Mouse (Mus musculus) liver, postnatal 0 days (tissue): ENCODE data around the gene Cops4. TPM values are rescaled to one million over a fixed set of nuclear protein-coding genes. Genes with fewer than 3 reads are reported as not detected.

Experiments used
- ATAC-seq: fragments of 200-750 bp; cut with Nextera tagmentation; 2 replicates; pipeline ENCODE4 v1.8.0; 2017; ENCODE audit warnings: mild to moderate bottlenecking, moderate library complexity
- DNase-seq: peaks from one replicate; pipeline ENCODE4 v3.0.0-alpha.2; 2016
- H3K27ac ChIP-seq: fragments of 300-500 bp; sonication (generic); 2 replicates; pipeline ENCODE4 v1.5.1; 2014; ENCODE audit warnings: antibody characterized with exemption, moderate library complexity, mild to moderate bottlenecking, low read depth
- H3K27me3 ChIP-seq: fragments of 300-500 bp; sonication (generic); 2 replicates; pipeline ENCODE4 v1.6.1; 2014; ENCODE audit warnings: low read length, control low read depth, mixed read lengths; ENCODE audit not compliant: insufficient read depth
- H3K36me3 ChIP-seq: fragments of 300-500 bp; sonication (generic); replicated peaks from 2 replicates; pipeline ENCODE4 v1.6.1; 2014; ENCODE audit warnings: mild to moderate bottlenecking, control low read depth, low read length, moderate library complexity, mixed read lengths; ENCODE audit not compliant: insufficient read depth
- H3K4me1 ChIP-seq: fragments of 300-500 bp; sonication (generic); 2 replicates; pipeline ENCODE4 v1.6.1; 2014; ENCODE audit warnings: antibody characterized with exemption, mild to moderate bottlenecking, control low read depth; ENCODE audit not compliant: insufficient read depth
- H3K4me2 ChIP-seq: fragments of 300-500 bp; sonication (generic); 2 replicates; pipeline ENCODE4 v1.6.1; 2014; ENCODE audit warnings: low read depth, mild to moderate bottlenecking, low read length, moderate library complexity, mixed read lengths
- H3K4me3 ChIP-seq: fragments of 300-500 bp; sonication (generic); 2 replicates; pipeline ENCODE4 v1.5.1; 2014; ENCODE audit warnings: low read depth, low read length
- H3K9ac ChIP-seq: fragments of 300-500 bp; sonication (generic); replicated peaks from 2 replicates; pipeline ENCODE4 v1.6.1; 2014; ENCODE audit warnings: mild to moderate bottlenecking, moderate library complexity
- H3K9me3 ChIP-seq: fragments of 300-500 bp; sonication (generic); 2 replicates; pipeline ENCODE4 v1.6.1; 2016; ENCODE audit warnings: mild to moderate bottlenecking, control low read depth, low read length, mixed read lengths
- CTCF ChIP-seq: sonication (generic); IDR thresholded peaks from 2 replicates; pipeline ENCODE4 v1.5.1; 2016; ENCODE audit warnings: antibody characterized with exemption, low read depth
- EP300 ChIP-seq: IDR thresholded peaks from 2 replicates; pipeline ENCODE4 v1.6.1; 2016; ENCODE audit warnings: antibody characterized with exemption, low read depth, mild to moderate bottlenecking
- WGBS: fragments of 180-500 bp; shearing (Covaris S2); extraction: QIAGEN DNeasy Blood & Tissue Kit; methylation state at CpG from one replicate; pipeline ENCODE4 v1.1.7; 2014; ENCODE audit not compliant: insufficient replicate concordance; 5-methylcytosine and 5-hydroxymethylcytosine counted together
- microRNA-seq: library from miRNA; unstranded; fragments of <30 nt; microRNA quantifications from one replicate; pipeline ENCODE4, GENCODE M21; 2016
- polyA plus RNA-seq: library from polyadenylated mRNA; unstranded; fragments of >200 nt; fragmentation: Nextera tagmentation; extraction: Ambion mirVana; gene quantifications from 2 replicates; pipeline ENCODE4 v1.2.1, GENCODE M21; 2015

The Cops4 gene
- polyA plus RNA-seq, 1 experiment from 2014 or later = 50.1 TPM

DNA sequence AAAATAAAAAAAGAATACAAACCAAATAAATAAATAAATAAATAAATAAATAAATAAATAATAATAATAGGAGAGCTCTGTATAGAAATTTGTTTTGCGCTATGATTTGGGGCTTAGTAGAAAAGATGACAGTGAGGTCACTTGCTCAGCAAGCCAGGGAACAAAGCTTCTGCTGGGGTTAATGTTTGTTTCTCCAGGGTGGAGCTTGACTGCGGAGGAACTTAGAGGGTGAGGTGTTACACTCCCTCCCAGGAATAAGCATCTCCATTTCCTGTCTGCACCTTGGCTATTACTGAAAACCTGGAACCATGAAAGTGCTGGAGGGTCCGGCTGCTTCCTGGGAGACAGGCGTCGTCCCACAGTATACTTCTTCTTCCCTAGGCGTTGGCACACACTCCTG is 77.9 kb downstream of the Cops4 start:
- Histone ChIP-seq H3K4me3 (no peak overlapping the region), H3K36me3 (no peaks in the 10 kb centered on the region), H3K9me3 (no peaks in the 10 kb centered on the region; the same call in 1 of the 2 replicates), H3K4me2 (no peak overlapping the region), H3K4me1 (peaks cover 10% of the 10 kb centered on the region; the same call in 1 of the 2 replicates), H3K27ac (no peak overlapping the region), H3K9ac (no peak overlapping the region), H3K27me3 (no peaks in the 10 kb centered on the region)
- no peak for TF ChIP-seq EP300
- no peak for TF ChIP-seq CTCF
- ATAC-seq (no peak), DNase-seq (no peak)
- WGBS = 84% methylated on average over 6 of the region's 6 CpGs

Small RNA genes within 50 kb of the gene (microRNA-seq; reads per million reads assigned to microRNA genes)
- not detected for gene Gm23222

Other genes starting within 250 kb of the Cops4 start
- gene Sec31a, start 102.1 kb upstream of the Cops4 start, polyA plus RNA-seq = 54.7 and 55.1 TPM in 2 replicates
- 4.2 and 4.7 TPM in 2 replicates for gene Lin54, start 17.7 kb upstream of the Cops4 start, polyA plus RNA-seq
- 104 and 109 TPM in 2 replicates for gene Plac8, start 53.9 kb downstream of the Cops4 start, polyA plus RNA-seq
- gene Coq2, start 156.8 kb downstream of the Cops4 start, polyA plus RNA-seq = 25.8 and 28.0 TPM in 2 replicates
- 3.0 and 3.2 TPM in 2 replicates for gene Hpse, start 201.4 kb downstream of the Cops4 start, polyA plus RNA-seq